Mouse (Mus musculus): ENCODE results near the gene Atp8a2. TPM values are rescaled to one million over a fixed set of nuclear protein-coding genes. Genes with fewer than 3 reads are reported as not detected.

Gene Atp8a2
- polyA plus RNA-seq, 1 experiment from 2014 or later: 1.2 TPM

- H3K4me2 ChIP-seq: no peak overlapping the region
- no peak overlapping the region for H3K4me3 ChIP-seq (replicated peaks)
- H3K27ac ChIP-seq: no peak overlapping the region
- H3K9ac ChIP-seq: no peak overlapping the region
- H3K36me3 ChIP-seq: no peaks in the 10 kb centered on the region
- no peak for ATAC-seq (replicated peaks; ENCODE audit: low FRiP score)
- no peaks in the 10 kb centered on the region for H3K9me3 ChIP-seq (replicated peaks)
- H3K27me3 ChIP-seq: no peaks in the 10 kb centered on the region
- H3K4me1 ChIP-seq: peaks cover 5% of the 10 kb centered on the region; the same call in 1 of the 2 replicates
- WGBS: 51% methylated on average over 2 of the region's 2 CpGs
These were observed 219.0 kb downstream of the Atp8a2 start for GRCm38 (mm10) chr14:59978007-59978406.

- peaks cover 33% of the 10 kb centered on the region for H3K4me1 ChIP-seq
- no peak overlapping the region for H3K27ac ChIP-seq
- H3K27me3 ChIP-seq: peaks cover 5% of the 10 kb centered on the region; the same call in 1 of the 2 replicates
- no peak overlapping the region for H3K9ac ChIP-seq
- H3K9me3 ChIP-seq (replicated peaks): no peaks in the 10 kb centered on the region
- H3K36me3 ChIP-seq: no peaks in the 10 kb centered on the region
- H3K4me3 ChIP-seq (replicated peaks): no peak overlapping the region
- WGBS: 35% methylated on average over 5 of the region's 5 CpGs
- ATAC-seq (replicated peaks; ENCODE audit: low FRiP score): no peak
- H3K4me2 ChIP-seq: no peak overlapping the region
These were observed 225.7 kb downstream of the Atp8a2 start for GRCm38 (mm10) chr14:59971221-59971730.

- H3K9me3 ChIP-seq (replicated peaks): no peaks in the 10 kb centered on the region
- H3K4me1 ChIP-seq: peaks cover 28% of the 10 kb centered on the region
- no peak overlapping the region for H3K4me3 ChIP-seq (replicated peaks)
- H3K27me3 ChIP-seq: peaks cover 5% of the 10 kb centered on the region; the same call in 1 of the 2 replicates
- H3K27ac ChIP-seq: peak overlapping the region; percentile 39; the same call in 1 of the 2 replicates
- H3K36me3 ChIP-seq: no peaks in the 10 kb centered on the region
- peak; percentile 79 for ATAC-seq (replicated peaks; ENCODE audit: low FRiP score)
- H3K9ac ChIP-seq: no peak overlapping the region
- 28% methylated on average over 7 of the region's 7 CpGs for WGBS
- peak overlapping the region; percentile 16; the same call in 1 of the 2 replicates for H3K4me2 ChIP-seq
These were observed 227.4 kb downstream of the Atp8a2 start for GRCm38 (mm10) chr14:59969485-59970134.

- Histone ChIP-seq H3K9me3 (replicated peaks) (no peaks in the 10 kb centered on the region), H3K4me3 (replicated peaks) (no peak overlapping the region), H3K9ac (no peak overlapping the region), H3K27me3 (peaks cover 5% of the 10 kb centered on the region; the same call in 1 of the 2 replicates), H3K36me3 (no peaks in the 10 kb centered on the region), H3K4me1 (peaks cover 28% of the 10 kb centered on the region), H3K4me2 (no peak overlapping the region), H3K27ac (no peak overlapping the region)
- ATAC-seq (replicated peaks; ENCODE audit: low FRiP score): no peak
- 47% methylated on average over 8 of the region's 8 CpGs for WGBS
These were observed 229.0 kb downstream of the Atp8a2 start for GRCm38 (mm10) chr14:59967847-59968550.

GRCm38 (mm10) chr14:59966981-59967380, 230.0 kb downstream of the Atp8a2 start:
- H3K27me3 ChIP-seq: peaks cover 5% of the 10 kb centered on the region; the same call in 1 of the 2 replicates
- no peak overlapping the region for H3K9ac ChIP-seq
- no peak overlapping the region for H3K4me2 ChIP-seq
- no peaks in the 10 kb centered on the region for H3K36me3 ChIP-seq
- H3K27ac ChIP-seq: no peak overlapping the region
- peaks cover 28% of the 10 kb centered on the region for H3K4me1 ChIP-seq
- no peaks in the 10 kb centered on the region for H3K9me3 ChIP-seq (replicated peaks)
- no peak overlapping the region for H3K4me3 ChIP-seq (replicated peaks)
- no peak for ATAC-seq (replicated peaks; ENCODE audit: low FRiP score)
- 84% methylated on average over 4 of the region's 4 CpGs for WGBS

- Histone ChIP-seq H3K9ac (no peak overlapping the region), H3K4me1 (peaks cover 39% of the 10 kb centered on the region), H3K27ac (no peak overlapping the region), H3K4me2 (no peak overlapping the region), H3K36me3 (no peaks in the 10 kb centered on the region), H3K27me3 (no peaks in the 10 kb centered on the region), H3K4me3 (replicated peaks) (no peak overlapping the region), H3K9me3 (replicated peaks) (no peaks in the 10 kb centered on the region)
- ATAC-seq (replicated peaks; ENCODE audit: low FRiP score): no peak
- WGBS: 90% methylated on average over 5 of the region's 5 CpGs
These were observed 232.4 kb downstream of the Atp8a2 start for GRCm38 (mm10) chr14:59964569-59964968.

GRCm38 (mm10) chr14:59960961-59961360, 236.0 kb downstream of the Atp8a2 start:
- 23% methylated on average over 9 of the region's 9 CpGs for WGBS
- peak overlapping the region; percentile 39 for H3K4me2 ChIP-seq
- 0 out of 2 replicates have a peak overlapping the region, but pooled peaks have one; percentile 4 for H3K9ac ChIP-seq
- H3K9me3 ChIP-seq (replicated peaks): no peaks in the 10 kb centered on the region
- peak overlapping the region; percentile 81 for H3K27ac ChIP-seq
- H3K4me3 ChIP-seq (replicated peaks): no peak overlapping the region
- peak; percentile 85 for ATAC-seq (replicated peaks; ENCODE audit: low FRiP score)
- H3K36me3 ChIP-seq: no peaks in the 10 kb centered on the region
- peaks cover 30% of the 10 kb centered on the region for H3K4me1 ChIP-seq
- H3K27me3 ChIP-seq: peaks cover 4% of the 10 kb centered on the region; the same call in 1 of the 2 replicates

- 36% methylated on average over 9 of the region's 9 CpGs for WGBS
- H3K4me2 ChIP-seq: peak overlapping the region; percentile 39
- H3K4me1 ChIP-seq: peaks cover 30% of the 10 kb centered on the region
- H3K36me3 ChIP-seq: no peaks in the 10 kb centered on the region
- H3K27ac ChIP-seq: peak overlapping the region; percentile 81
- H3K9ac ChIP-seq: 0 out of 2 replicates have a peak overlapping the region, but pooled peaks have one; percentile 4
- no peaks in the 10 kb centered on the region for H3K9me3 ChIP-seq (replicated peaks)
- no peak overlapping the region for H3K4me3 ChIP-seq (replicated peaks)
- H3K27me3 ChIP-seq: peaks cover 4% of the 10 kb centered on the region; the same call in 1 of the 2 replicates
- peak; percentile 69 for ATAC-seq (replicated peaks; ENCODE audit: low FRiP score)
These were observed 236.6 kb downstream of the Atp8a2 start for GRCm38 (mm10) chr14:59960214-59960890.

- H3K27ac ChIP-seq: peak overlapping the region; percentile 81
- no peaks in the 10 kb centered on the region for H3K9me3 ChIP-seq (replicated peaks)
- ATAC-seq (replicated peaks; ENCODE audit: low FRiP score): peak; percentile 60
- peaks cover 4% of the 10 kb centered on the region; the same call in 1 of the 2 replicates for H3K27me3 ChIP-seq
- H3K4me3 ChIP-seq (replicated peaks): no peak overlapping the region
- H3K4me2 ChIP-seq: peak overlapping the region; percentile 39
- H3K9ac ChIP-seq: no peak overlapping the region
- no peaks in the 10 kb centered on the region for H3K36me3 ChIP-seq
- H3K4me1 ChIP-seq: peaks cover 30% of the 10 kb centered on the region
- 22% methylated on average over 8 of the region's 8 CpGs for WGBS
These were observed 237.3 kb downstream of the Atp8a2 start for GRCm38 (mm10) chr14:59959723-59960122.

GRCm38 (mm10) chr14:59949983-59950382, 247.0 kb downstream of the Atp8a2 start:
- WGBS: 11% methylated on average over 5 of the region's 5 CpGs
- peaks cover 7% of the 10 kb centered on the region for H3K4me1 ChIP-seq
- no peaks in the 10 kb centered on the region for H3K9me3 ChIP-seq (replicated peaks)
- H3K9ac ChIP-seq: no peak overlapping the region
- H3K4me2 ChIP-seq: no peak overlapping the region
- no peaks in the 10 kb centered on the region for H3K36me3 ChIP-seq
- ATAC-seq (replicated peaks; ENCODE audit: low FRiP score): no peak
- H3K4me3 ChIP-seq (replicated peaks): no peak overlapping the region
- H3K27ac ChIP-seq: no peak overlapping the region
- no peaks in the 10 kb centered on the region for H3K27me3 ChIP-seq

GRCm38 (mm10) chr14:59942864-59943611, 253.9 kb downstream of the Atp8a2 start:
- Histone ChIP-seq H3K9me3 (replicated peaks) (no peaks in the 10 kb centered on the region), H3K4me3 (replicated peaks) (no peak overlapping the region), H3K4me2 (no peak overlapping the region), H3K9ac (no peak overlapping the region), H3K27me3 (no peaks in the 10 kb centered on the region; the same call in none of the 2 replicates), H3K36me3 (no peaks in the 10 kb centered on the region), H3K27ac (no peak overlapping the region), H3K4me1 (peaks cover 10% of the 10 kb centered on the region; the same call in 1 of the 2 replicates)
- ATAC-seq (replicated peaks; ENCODE audit: low FRiP score): peak; percentile 86
- WGBS: 24% methylated on average over 7 of the region's 7 CpGs

Measured in kidney, embryonic 15.5 days (tissue).